Mouse (Mus musculus): ENCODE measurements at regions not wholly inside any gene's neighbourhood (a gene's known extent, or its start where the extent isn't known, plus 50 kb on each side); places are given as distances from the start of the nearest gene placed in this dataset.
A peak's percentile ranks its signal among the peaks of the same experiment; 100 is the strongest.

- Histone ChIP-seq H3K4me3 (ENCODE audit: low read depth, low read length) (no peak overlapping the region), H3K9me3 (ENCODE audit: control insufficient read depth, low read length) (no peaks in the 10 kb centered on the region), H3K36me3 (ENCODE audit: control insufficient read depth, insufficient read depth, low read length) (no peaks in the 10 kb centered on the region), H3K9ac (ENCODE audit: low read length) (no peak overlapping the region), H3K4me1 (replicated peaks; ENCODE audit: control insufficient read depth, insufficient read depth, low read length) (no peaks in the 10 kb centered on the region), H3K27me3 (ENCODE audit: control insufficient read depth, insufficient read depth, low read length) (no peaks in the 10 kb centered on the region), H3K4me2 (ENCODE audit: low read depth, low read length, severe bottlenecking) (no peak overlapping the region), H3K27ac (ENCODE audit: low read depth, low read length) (no peak overlapping the region)
- 74% methylated on average over 12 of the region's 12 CpGs for WGBS
- ATAC-seq (replicated peaks; ENCODE audit: low FRiP score) (no peak), DNase-seq (ENCODE audit: low spot score) (no peak)
These were observed 102.9 kb downstream of the Matn1 start for GRCm38 (mm10) chr4:131046969-131047650.

GRCm38 (mm10) chr4:131056293-131056692 is 112.1 kb downstream of the Matn1 start:
- H3K27ac ChIP-seq (ENCODE audit: low read depth, low read length): no peak overlapping the region
- no peaks in the 10 kb centered on the region for H3K36me3 ChIP-seq (ENCODE audit: control insufficient read depth, insufficient read depth, low read length)
- WGBS: 89% methylated on average over 3 of the region's 3 CpGs
- no peaks in the 10 kb centered on the region for H3K4me1 ChIP-seq (replicated peaks; ENCODE audit: control insufficient read depth, insufficient read depth, low read length)
- ATAC-seq (replicated peaks; ENCODE audit: low FRiP score) (no peak), DNase-seq (ENCODE audit: low spot score) (no peak)
- H3K9me3 ChIP-seq (ENCODE audit: control insufficient read depth, low read length): no peaks in the 10 kb centered on the region
- no peaks in the 10 kb centered on the region for H3K27me3 ChIP-seq (ENCODE audit: control insufficient read depth, insufficient read depth, low read length)
- no peak overlapping the region for H3K4me2 ChIP-seq (ENCODE audit: low read depth, low read length, severe bottlenecking)
- no peak overlapping the region for H3K4me3 ChIP-seq (ENCODE audit: low read depth, low read length)
- no peak overlapping the region for H3K9ac ChIP-seq (ENCODE audit: low read length)

GRCm38 (mm10) chr4:131059572-131059971 is 115.4 kb downstream of the Matn1 start:
- no peak overlapping the region for H3K27ac ChIP-seq (ENCODE audit: low read depth, low read length)
- no peak for ATAC-seq (replicated peaks; ENCODE audit: low FRiP score)

GRCm38 (mm10) chr4:131060191-131060680 is 116.1 kb downstream of the Matn1 start:
- Histone ChIP-seq H3K4me3 (ENCODE audit: low read depth, low read length) (no peak overlapping the region), H3K27me3 (ENCODE audit: control insufficient read depth, insufficient read depth, low read length) (no peaks in the 10 kb centered on the region), H3K36me3 (ENCODE audit: control insufficient read depth, insufficient read depth, low read length) (no peaks in the 10 kb centered on the region), H3K4me2 (ENCODE audit: low read depth, low read length, severe bottlenecking) (no peak overlapping the region), H3K9me3 (ENCODE audit: control insufficient read depth, low read length) (no peaks in the 10 kb centered on the region), H3K9ac (ENCODE audit: low read length) (no peak overlapping the region), H3K27ac (ENCODE audit: low read depth, low read length) (peak overlapping the region; percentile 31; the same call in 1 of the 2 replicates), H3K4me1 (replicated peaks; ENCODE audit: control insufficient read depth, insufficient read depth, low read length) (no peaks in the 10 kb centered on the region)
- DNase-seq (ENCODE audit: low spot score) (no peak), ATAC-seq (replicated peaks; ENCODE audit: low FRiP score) (no peak; the same call in 1 of the 2 replicates)
- 55% methylated on average over 1 of the region's 1 CpGs for WGBS

More at GRCm38 (mm10) chr4:131059572-131059971, 115.4 kb downstream of the Matn1 start:
- no peaks in the 10 kb centered on the region for H3K27me3 ChIP-seq (ENCODE audit: control insufficient read depth, insufficient read depth, low read length)
- 68% methylated on average over 7 of the region's 7 CpGs for WGBS
- H3K36me3 ChIP-seq (ENCODE audit: control insufficient read depth, insufficient read depth, low read length): no peaks in the 10 kb centered on the region
- H3K9ac ChIP-seq (ENCODE audit: low read length): no peak overlapping the region
- no peaks in the 10 kb centered on the region for H3K9me3 ChIP-seq (ENCODE audit: control insufficient read depth, low read length)
- DNase-seq (ENCODE audit: low spot score): no peak
- H3K4me1 ChIP-seq (replicated peaks; ENCODE audit: control insufficient read depth, insufficient read depth, low read length): no peaks in the 10 kb centered on the region
- no peak overlapping the region for H3K4me2 ChIP-seq (ENCODE audit: low read depth, low read length, severe bottlenecking)
- no peak overlapping the region for H3K4me3 ChIP-seq (ENCODE audit: low read depth, low read length)

- Histone ChIP-seq H3K4me1 (replicated peaks; ENCODE audit: control insufficient read depth, insufficient read depth, low read length) (peaks cover 1% of the 10 kb centered on the region; the same call in 1 of the 2 replicates), H3K4me3 (ENCODE audit: low read depth, low read length) (no peak overlapping the region), H3K36me3 (ENCODE audit: control insufficient read depth, insufficient read depth, low read length) (no peaks in the 10 kb centered on the region), H3K9ac (ENCODE audit: low read length) (no peak overlapping the region), H3K27me3 (ENCODE audit: control insufficient read depth, insufficient read depth, low read length) (no peaks in the 10 kb centered on the region), H3K9me3 (ENCODE audit: control insufficient read depth, low read length) (no peaks in the 10 kb centered on the region), H3K4me2 (ENCODE audit: low read depth, low read length, severe bottlenecking) (no peak overlapping the region), H3K27ac (ENCODE audit: low read depth, low read length) (0 out of 2 replicates have a peak overlapping the region, but pooled peaks have one; percentile 31)
- ATAC-seq (replicated peaks; ENCODE audit: low FRiP score) (peak; percentile 42), DNase-seq (ENCODE audit: low spot score) (no peak)
- 8% methylated on average over 2 of the region's 2 CpGs for WGBS
These were observed 116.5 kb downstream of the Matn1 start for GRCm38 (mm10) chr4:131060706-131061105.

- no peak for ATAC-seq (replicated peaks; ENCODE audit: low FRiP score)
- DNase-seq (ENCODE audit: low spot score): no peak
- Histone ChIP-seq H3K9ac (ENCODE audit: low read length) (no peak overlapping the region), H3K4me3 (ENCODE audit: low read depth, low read length) (no peak overlapping the region), H3K27me3 (ENCODE audit: control insufficient read depth, insufficient read depth, low read length) (no peaks in the 10 kb centered on the region), H3K4me1 (replicated peaks; ENCODE audit: control insufficient read depth, insufficient read depth, low read length) (peaks cover 16% of the 10 kb centered on the region), H3K9me3 (ENCODE audit: control insufficient read depth, low read length) (no peaks in the 10 kb centered on the region), H3K4me2 (ENCODE audit: low read depth, low read length, severe bottlenecking) (no peak overlapping the region), H3K27ac (ENCODE audit: low read depth, low read length) (no peak overlapping the region), H3K36me3 (ENCODE audit: control insufficient read depth, insufficient read depth, low read length) (no peaks in the 10 kb centered on the region)
- WGBS: 84% methylated on average over 4 of the region's 4 CpGs
These were observed 118.4 kb downstream of the Matn1 start for GRCm38 (mm10) chr4:131062592-131062991.

GRCm38 (mm10) chr4:131066186-131066939 is 122.2 kb downstream of the Matn1 start:
- H3K36me3 ChIP-seq (ENCODE audit: control insufficient read depth, insufficient read depth, low read length): no peaks in the 10 kb centered on the region
- no peak overlapping the region for H3K4me2 ChIP-seq (ENCODE audit: low read depth, low read length, severe bottlenecking)
- 17% methylated on average over 8 of the region's 8 CpGs for WGBS
- peak overlapping the region; percentile 81 for H3K27ac ChIP-seq (ENCODE audit: low read depth, low read length)
- no peaks in the 10 kb centered on the region for H3K27me3 ChIP-seq (ENCODE audit: control insufficient read depth, insufficient read depth, low read length)
- peak; percentile 92 for ATAC-seq (replicated peaks; ENCODE audit: low FRiP score)
- peak; percentile 77 for DNase-seq (ENCODE audit: low spot score)
- no peak overlapping the region for H3K9ac ChIP-seq (ENCODE audit: low read length)
- H3K4me3 ChIP-seq (ENCODE audit: low read depth, low read length): no peak overlapping the region
- no peaks in the 10 kb centered on the region for H3K9me3 ChIP-seq (ENCODE audit: control insufficient read depth, low read length)
- peaks cover 19% of the 10 kb centered on the region for H3K4me1 ChIP-seq (replicated peaks; ENCODE audit: control insufficient read depth, insufficient read depth, low read length)

- Histone ChIP-seq H3K9me3 (ENCODE audit: control insufficient read depth, low read length) (no peaks in the 10 kb centered on the region), H3K27ac (ENCODE audit: low read depth, low read length) (no peak overlapping the region), H3K4me3 (ENCODE audit: low read depth, low read length) (no peak overlapping the region), H3K27me3 (ENCODE audit: control insufficient read depth, insufficient read depth, low read length) (no peaks in the 10 kb centered on the region), H3K9ac (ENCODE audit: low read length) (no peak overlapping the region), H3K4me1 (replicated peaks; ENCODE audit: control insufficient read depth, insufficient read depth, low read length) (peaks cover 21% of the 10 kb centered on the region), H3K36me3 (ENCODE audit: control insufficient read depth, insufficient read depth, low read length) (no peaks in the 10 kb centered on the region), H3K4me2 (ENCODE audit: low read depth, low read length, severe bottlenecking) (no peak overlapping the region)
- DNase-seq (ENCODE audit: low spot score) (no peak), ATAC-seq (replicated peaks; ENCODE audit: low FRiP score) (no peak)
These were observed 126.4 kb downstream of the Matn1 start for GRCm38 (mm10) chr4:131070566-131070965.

Measured in forebrain, embryonic 11.5 days (tissue).